Mouse (Mus musculus) bone marrow macrophage, adult 2 months (primary cell): ENCODE results near the gene Cd68.

Experiments used
- CTCF ChIP-seq: IDR thresholded peaks from 2 replicates; pipeline ENCODE4 v1.5.1; 2012; ENCODE audit warnings: low read depth, mild to moderate bottlenecking, low read length, moderate library complexity
- POLR2A ChIP-seq: IDR thresholded peaks from 2 replicates; pipeline ENCODE4 v1.6.1; 2012; ENCODE audit warnings: mild to moderate bottlenecking, low read depth, low read length, borderline replicate concordance

DNA sequence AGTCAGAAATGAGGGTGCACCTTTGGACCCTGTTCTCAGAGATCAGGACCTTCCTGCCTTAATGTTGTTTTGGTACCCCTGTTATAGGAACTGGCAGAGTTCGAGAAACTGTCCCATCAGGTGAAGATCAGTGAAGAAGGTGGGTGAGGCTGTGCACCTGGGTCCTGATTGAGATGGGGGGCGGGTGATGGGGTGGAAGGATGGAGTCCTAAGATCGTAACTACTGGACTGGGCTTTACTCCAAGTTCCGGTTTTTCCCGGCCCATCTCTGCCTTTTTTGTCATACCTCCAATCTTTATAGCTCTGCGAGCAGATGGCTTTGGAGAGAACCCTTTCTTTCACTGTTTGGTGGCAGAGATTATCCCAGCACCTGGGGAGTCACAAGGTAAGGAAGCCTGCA, 43.5 kb downstream of the Cd68 start:
- TF ChIP-seq POLR2A, result no peak
- TF ChIP-seq CTCF, result no peak
